Mouse (Mus musculus) ES-E14 (cell line): ENCODE measurements at regions not wholly inside any gene's neighbourhood (a gene's known extent, or its start where the extent isn't known, plus 50 kb on each side); places are given as distances from the start of the nearest gene placed in this dataset.

Experiments used
- CHD2 ChIP-seq: IDR thresholded peaks from 2 replicates; pipeline ENCODE4 v1.6.1; 2014; ENCODE audit warnings: mild to moderate bottlenecking, low read depth, low read length, inconsistent platforms
- HCFC1 ChIP-seq: IDR thresholded peaks from 2 replicates; pipeline ENCODE4 v1.6.1; 2012; ENCODE audit warnings: low read length, inconsistent platforms, borderline replicate concordance; ENCODE audit not compliant: insufficient read depth
- MAFK ChIP-seq: IDR thresholded peaks from 2 replicates; pipeline ENCODE4 v1.6.1; 2014; ENCODE audit warnings: mild to moderate bottlenecking, low read depth, low read length, inconsistent platforms; ENCODE audit not compliant: insufficient read depth
- ZNF384 ChIP-seq: IDR thresholded peaks from 2 replicates; pipeline ENCODE4 v1.6.1; 2012; ENCODE audit warnings: low read depth, low read length, inconsistent platforms

GRCm38 (mm10) chr5:16425302-16425701 lies 128.0 kb upstream of the Hgf start:
- TF ChIP-seq HCFC1 (no peak), ZNF384 (no peak), MAFK (no peak), CHD2 (no peak)
